Mouse (Mus musculus) hindbrain, embryonic 14.5 days (tissue): ENCODE measurements around the gene Tshz2. TPM values are rescaled to one million over a fixed set of nuclear protein-coding genes. Genes with fewer than 3 reads are reported as not detected.
"Not testable (repeated sequence)": the region's sequence is repeated elsewhere in the genome, so short reads cannot be mapped to it uniquely, and the experiment has no call there.

ENCODE experiments used
- ATAC-seq: fragments of 200-750 bp; cut with Nextera tagmentation; 2 replicates; pipeline ENCODE4 v1.8.0; 2017; ENCODE audit warnings: moderate number of reproducible peaks, mild to moderate bottlenecking, moderate TSS enrichment, moderate library complexity; ENCODE audit not compliant: low FRiP score
- DNase-seq: peaks from one replicate; pipeline ENCODE4 v3.0.0-alpha.2; 2015; ENCODE audit warnings: low spot score
- H3K27ac ChIP-seq: fragments of 300-500 bp; sonication (generic); 2 replicates; pipeline ENCODE4 v1.5.1; 2014; ENCODE audit warnings: mild to moderate bottlenecking, moderate library complexity
- H3K27me3 ChIP-seq: fragments of 300-500 bp; sonication (generic); 2 replicates; pipeline ENCODE4 v1.6.1; 2014; ENCODE audit warnings: mild to moderate bottlenecking, low read length, mixed read lengths; ENCODE audit not compliant: control insufficient read depth, insufficient read depth
- H3K36me3 ChIP-seq: fragments of 300-500 bp; sonication (generic); replicated peaks from 2 replicates; pipeline ENCODE4 v1.6.1; 2014; ENCODE audit not compliant: control insufficient read depth, insufficient read depth
- H3K4me1 ChIP-seq: fragments of 300-500 bp; sonication (generic); replicated peaks from 2 replicates; pipeline ENCODE4 v1.6.1; 2014; ENCODE audit warnings: antibody characterized with exemption, low read length, mixed read lengths; ENCODE audit not compliant: control insufficient read depth, insufficient read depth
- H3K4me2 ChIP-seq: fragments of 300-500 bp; sonication (generic); replicated peaks from 2 replicates; pipeline ENCODE4 v1.6.1; 2014; ENCODE audit warnings: mild to moderate bottlenecking, moderate library complexity
- H3K4me3 ChIP-seq: fragments of 300-500 bp; sonication (generic); replicated peaks from 2 replicates; pipeline ENCODE4 v1.5.1; 2014; ENCODE audit warnings: mild to moderate bottlenecking, low read length
- H3K9ac ChIP-seq: fragments of 300-500 bp; sonication (generic); 2 replicates; pipeline ENCODE4 v1.6.1; 2014
- H3K9me3 ChIP-seq: fragments of 300-500 bp; sonication (generic); 2 replicates; pipeline ENCODE4 v1.6.1; 2016; ENCODE audit warnings: low read length; ENCODE audit not compliant: control insufficient read depth
- WGBS: fragments of 180-500 bp; shearing (Covaris S2); extraction: QIAGEN DNeasy Blood & Tissue Kit; methylation state at CpG from one replicate; pipeline ENCODE4 v1.1.7; 2014; 5-methylcytosine and 5-hydroxymethylcytosine counted together
- polyA plus RNA-seq: library from polyadenylated mRNA; unstranded; fragments of >200 nt; fragmentation: Nextera tagmentation; extraction: Ambion mirVana; gene quantifications from 2 replicates; pipeline ENCODE4 v1.2.1, GENCODE M21; 2014

Tshz2 gene
- polyA plus RNA-seq, 1 experiment from 2014 or later, result 38.1 TPM

GRCm38 (mm10) chr2:169778740-169779345 is 146.0 kb downstream of the Tshz2 start:
- Histone ChIP-seq H3K36me3 (no peaks in the 10 kb centered on the region), H3K9me3 (no peaks in the 10 kb centered on the region), H3K4me1 (peaks cover 15% of the 10 kb centered on the region; the same call in 1 of the 2 replicates), H3K9ac (no peak overlapping the region), H3K4me3 (no peak overlapping the region), H3K27ac (no peak overlapping the region), H3K4me2 (no peak overlapping the region), H3K27me3 (no peaks in the 10 kb centered on the region)
- WGBS, result 94% methylated on average over 6 of the region's 6 CpGs
- ATAC-seq (no peak), DNase-seq (no peak)

DNA sequence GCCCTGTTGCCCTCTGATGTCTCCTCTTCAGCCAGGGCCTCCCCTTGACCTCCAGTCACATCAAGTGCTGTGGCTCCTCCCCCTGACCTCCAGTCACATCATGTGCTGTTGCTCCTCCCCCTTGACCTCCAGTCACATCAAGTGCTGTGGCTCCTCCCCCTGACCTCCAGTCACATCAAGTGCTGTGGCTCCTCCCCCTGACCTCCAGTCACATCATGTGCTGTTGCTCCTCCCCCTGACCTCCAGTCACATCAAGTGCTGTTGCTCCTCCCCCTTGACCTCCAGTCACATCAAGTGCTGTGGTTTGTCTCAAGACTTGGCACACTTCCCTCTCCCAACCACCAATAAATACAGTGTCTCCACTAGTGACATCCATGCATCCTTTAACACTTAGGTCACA is 148.9 kb downstream of the Tshz2 start:
- not testable (repeated sequence) for H3K4me2 ChIP-seq, H3K27me3 ChIP-seq, DNase-seq, ATAC-seq, H3K4me3 ChIP-seq, H3K9ac ChIP-seq, H3K36me3 ChIP-seq, H3K9me3 ChIP-seq, H3K4me1 ChIP-seq, H3K27ac ChIP-seq

DNA sequence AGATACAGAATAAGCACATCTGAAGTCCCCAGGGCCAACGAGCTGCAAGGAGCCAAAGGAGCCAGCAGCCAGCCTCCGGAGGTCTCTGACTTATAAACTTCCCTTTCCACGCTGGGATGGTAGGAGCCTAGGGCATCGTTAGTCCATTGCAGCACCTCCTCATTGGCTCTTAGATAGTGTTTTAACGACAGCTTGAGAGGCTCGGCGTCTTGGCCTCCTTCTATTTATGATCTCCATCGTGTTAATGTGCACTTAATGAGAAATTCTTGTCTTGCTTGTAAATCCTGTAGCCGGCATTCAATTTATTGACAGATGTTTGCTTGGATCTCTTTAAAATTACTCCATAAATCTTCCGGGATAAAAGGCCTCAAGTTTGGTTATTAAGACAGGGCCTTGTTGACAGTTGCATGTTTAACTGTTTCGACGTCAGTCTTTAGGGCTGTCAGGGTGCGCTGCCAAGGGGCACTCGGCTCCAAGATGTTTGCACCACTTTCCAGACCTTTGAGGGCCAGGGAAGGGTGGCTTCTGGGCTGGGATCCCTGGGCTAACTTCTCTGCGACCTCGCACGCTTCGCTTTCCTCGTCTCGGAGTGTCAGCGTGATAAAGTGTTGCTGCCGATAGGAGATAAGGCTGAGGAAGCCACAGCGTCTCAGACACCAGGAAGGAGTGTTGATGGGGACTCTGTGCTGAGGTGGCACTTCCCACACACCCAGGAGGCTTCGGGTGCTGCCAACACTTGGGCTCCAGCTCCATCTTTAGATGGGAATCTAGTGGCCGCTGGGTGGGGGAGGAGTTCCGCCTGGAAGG is 150.3 kb downstream of the Tshz2 start:
- ATAC-seq (no peak), DNase-seq (no peak)
- H3K4me3 ChIP-seq, result no peak overlapping the region
- H3K36me3 ChIP-seq, result no peaks in the 10 kb centered on the region
- no peaks in the 10 kb centered on the region for H3K27me3 ChIP-seq
- 77% methylated on average over 26 of the region's 26 CpGs for WGBS
- H3K4me2 ChIP-seq, result no peak overlapping the region
- H3K9ac ChIP-seq, result no peak overlapping the region
- no peaks in the 10 kb centered on the region for H3K9me3 ChIP-seq
- peaks cover 13% of the 10 kb centered on the region for H3K4me1 ChIP-seq
- H3K27ac ChIP-seq, result no peak overlapping the region

- H3K36me3 ChIP-seq, result no peaks in the 10 kb centered on the region
- peaks cover 10% of the 10 kb centered on the region for H3K4me1 ChIP-seq
- H3K9ac ChIP-seq, result no peak overlapping the region
- ATAC-seq, result no peak
- H3K4me3 ChIP-seq, result no peak overlapping the region
- H3K9me3 ChIP-seq, result no peaks in the 10 kb centered on the region
- no peaks in the 10 kb centered on the region for H3K27me3 ChIP-seq
- 98% methylated on average over 2 of the region's 2 CpGs for WGBS
- DNase-seq, result no peak
- H3K4me2 ChIP-seq, result no peak overlapping the region
- no peak overlapping the region for H3K27ac ChIP-seq
These were observed 150.8 kb downstream of the Tshz2 start for GRCm38 (mm10) chr2:169783681-169784033.

- H3K9ac ChIP-seq, result no peak overlapping the region
- H3K4me1 ChIP-seq, result peaks cover 18% of the 10 kb centered on the region
- no peaks in the 10 kb centered on the region for H3K9me3 ChIP-seq
- no peak overlapping the region for H3K4me2 ChIP-seq
- peak overlapping the region; percentile 27 for H3K27ac ChIP-seq
- DNase-seq, result no peak
- no peaks in the 10 kb centered on the region for H3K36me3 ChIP-seq
- WGBS, result 70% methylated on average over 5 of the region's 5 CpGs
- H3K4me3 ChIP-seq, result no peak overlapping the region
- no peaks in the 10 kb centered on the region for H3K27me3 ChIP-seq
- ATAC-seq, result no peak
These were observed 154.6 kb downstream of the Tshz2 start for GRCm38 (mm10) chr2:169787381-169787780.

DNA sequence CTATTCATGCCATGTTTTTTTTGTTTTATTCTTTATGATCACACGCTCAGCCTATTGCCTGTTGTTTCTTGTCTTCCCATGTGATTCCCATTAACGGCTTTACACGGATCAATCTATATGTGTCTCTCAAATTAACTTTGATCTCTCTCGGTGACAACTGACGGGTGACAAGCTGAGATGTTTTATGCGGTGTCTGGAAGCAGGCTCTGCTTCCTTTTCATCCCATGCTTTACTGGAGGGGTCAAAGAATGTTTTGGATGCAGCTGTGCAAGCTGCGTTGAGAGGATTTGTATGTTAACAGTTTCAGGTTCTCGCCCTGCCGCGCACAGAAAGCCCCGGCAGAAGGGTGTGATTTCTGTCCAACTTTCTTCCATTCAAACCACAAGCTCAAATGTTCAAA is 155.1 kb downstream of the Tshz2 start:
- DNase-seq, result no peak
- H3K9me3 ChIP-seq, result no peaks in the 10 kb centered on the region
- ATAC-seq, result no peak
- no peaks in the 10 kb centered on the region for H3K27me3 ChIP-seq
- peaks cover 24% of the 10 kb centered on the region for H3K4me1 ChIP-seq
- 56% methylated on average over 11 of the region's 11 CpGs for WGBS
- no peak overlapping the region for H3K4me3 ChIP-seq
- H3K4me2 ChIP-seq, result no peak overlapping the region
- no peaks in the 10 kb centered on the region for H3K36me3 ChIP-seq
- peak overlapping the region; percentile 27; the same call in 1 of the 2 replicates for H3K27ac ChIP-seq
- H3K9ac ChIP-seq, result no peak overlapping the region

- no peaks in the 10 kb centered on the region for H3K27me3 ChIP-seq
- peak overlapping the region; percentile 5; the same call in 1 of the 2 replicates for H3K4me3 ChIP-seq
- H3K9me3 ChIP-seq, result no peaks in the 10 kb centered on the region
- peaks cover 30% of the 10 kb centered on the region for H3K4me1 ChIP-seq
- H3K9ac ChIP-seq, result peak overlapping the region; percentile 47
- 2% methylated on average over 12 of the region's 12 CpGs for WGBS
- peak overlapping the region; percentile 44 for H3K27ac ChIP-seq
- peak overlapping the region; percentile 49 for H3K4me2 ChIP-seq
- DNase-seq (peak; percentile 54), ATAC-seq (peak; percentile 80; the same call in 1 of the 2 replicates)
- no peaks in the 10 kb centered on the region for H3K36me3 ChIP-seq
These were observed 157.8 kb downstream of the Tshz2 start for GRCm38 (mm10) chr2:169790439-169791131.

GRCm38 (mm10) chr2:169792706-169793105 is 159.9 kb downstream of the Tshz2 start:
- H3K4me2 ChIP-seq, result no peak overlapping the region
- H3K4me1 ChIP-seq, result peaks cover 21% of the 10 kb centered on the region
- no peak overlapping the region for H3K9ac ChIP-seq
- H3K36me3 ChIP-seq, result no peaks in the 10 kb centered on the region
- no peaks in the 10 kb centered on the region for H3K9me3 ChIP-seq
- H3K27me3 ChIP-seq, result no peaks in the 10 kb centered on the region
- H3K27ac ChIP-seq, result peak overlapping the region; percentile 6; the same call in 1 of the 2 replicates
- WGBS, result 11% methylated on average over 3 of the region's 3 CpGs
- ATAC-seq (no peak), DNase-seq (no peak)
- H3K4me3 ChIP-seq, result no peak overlapping the region

DNA sequence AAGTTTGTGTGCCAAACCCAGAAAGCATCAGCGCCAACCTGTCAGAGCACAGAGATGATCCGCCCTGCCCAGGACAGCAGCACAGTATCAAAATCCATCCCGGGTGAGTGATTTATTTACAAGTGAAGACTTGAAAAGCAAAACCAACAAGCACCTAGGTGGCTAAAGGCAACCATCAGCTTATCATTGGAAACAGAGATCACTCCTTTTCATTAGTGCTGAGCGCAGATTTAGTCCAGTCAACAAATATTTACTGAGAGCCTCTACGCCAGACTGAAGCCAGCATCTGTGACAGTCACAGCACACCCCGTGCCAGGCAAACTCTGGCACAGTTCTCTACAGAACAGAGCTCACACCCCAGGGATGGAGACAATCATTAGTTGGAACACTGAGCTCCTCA is 169.4 kb downstream of the Tshz2 start:
- Histone ChIP-seq H3K4me1 (0 out of 2 replicates have a peak, but pooled peaks cover 1% of the 10 kb centered on the region), H3K9ac (no peak overlapping the region), H3K9me3 (no peaks in the 10 kb centered on the region), H3K27ac (no peak overlapping the region), H3K36me3 (no peaks in the 10 kb centered on the region), H3K27me3 (no peaks in the 10 kb centered on the region), H3K4me3 (no peak overlapping the region), H3K4me2 (no peak overlapping the region)
- ATAC-seq, result no peak
- DNase-seq, result no peak
- WGBS, result 91% methylated on average over 6 of the region's 6 CpGs
